Mouse (Mus musculus): ENCODE results near the gene Mpzl1.

The Mpzl1 gene

DNA sequence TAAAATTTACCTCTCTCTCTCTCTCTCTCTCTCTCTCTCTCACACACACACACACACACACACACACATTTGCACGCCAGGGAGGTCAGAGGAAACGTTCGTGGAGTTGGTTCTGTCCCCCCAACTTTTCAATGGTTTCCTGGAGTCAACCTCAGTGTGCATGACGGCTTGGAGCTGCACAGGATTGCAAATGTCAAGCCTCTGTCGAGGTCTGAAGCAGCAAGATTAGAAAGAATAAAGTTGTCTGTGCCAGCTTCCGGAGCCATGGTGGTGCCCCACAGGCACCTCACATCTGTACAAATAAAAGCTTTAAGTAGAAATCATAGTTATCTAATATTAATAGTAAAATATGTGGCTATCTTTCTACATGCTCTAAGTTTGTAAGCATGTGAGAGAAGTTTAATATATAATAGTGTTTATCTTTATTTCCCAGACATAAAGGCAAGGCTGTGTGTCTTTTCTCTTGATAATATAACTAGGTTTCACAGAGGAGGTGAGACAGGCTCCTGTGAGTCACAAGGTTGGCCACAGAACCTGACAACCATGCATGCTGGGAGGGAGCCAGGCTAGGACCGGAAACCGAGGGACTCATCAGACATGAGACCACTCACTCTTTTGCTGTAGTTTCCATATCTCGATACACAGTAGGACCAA lies 57.8 kb downstream of the Mpzl1 start:
- no peak for DNase-seq

DNA sequence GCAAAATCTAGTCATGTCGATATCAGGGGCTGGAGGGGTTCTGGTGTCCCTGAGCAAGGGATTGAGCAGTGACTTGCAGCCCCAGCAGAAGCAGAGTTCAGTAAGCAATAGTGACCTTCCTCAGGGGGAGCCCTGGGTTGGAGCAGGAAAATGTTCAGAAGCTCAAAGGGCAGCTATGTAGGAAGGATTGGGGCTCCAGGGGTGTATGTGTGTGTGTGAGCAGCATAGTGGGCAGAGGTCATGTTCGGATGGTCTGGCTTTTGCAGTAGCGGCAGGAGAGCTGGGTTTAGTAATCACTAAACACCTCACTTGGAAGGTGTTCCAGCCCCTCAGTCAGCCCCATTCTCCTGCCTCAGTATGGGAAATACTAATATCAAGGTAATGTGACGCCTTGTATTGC lies 58.3 kb downstream of the Mpzl1 start:
- DNase-seq: no peak

DNA sequence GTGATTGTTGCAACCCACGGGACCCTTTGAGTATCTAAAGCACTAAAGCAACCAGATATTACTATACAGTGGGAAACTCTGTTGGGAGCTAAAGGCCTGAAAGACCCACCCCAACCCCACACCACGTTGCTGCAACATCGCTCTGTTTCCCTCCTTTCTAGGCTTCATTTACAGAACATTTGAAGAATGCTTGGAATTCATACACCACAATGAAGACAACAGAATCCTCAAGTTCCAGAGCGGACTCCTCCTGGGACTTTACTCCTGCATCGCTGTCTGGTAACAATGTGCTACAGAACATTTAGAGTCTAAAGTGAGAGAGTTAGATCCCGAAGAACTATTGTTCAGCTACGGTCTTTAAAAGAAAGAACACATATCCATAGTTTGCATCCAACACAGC lies 66.9 kb downstream of the Mpzl1 start:
- DNase-seq: peak; percentile 43

DNA sequence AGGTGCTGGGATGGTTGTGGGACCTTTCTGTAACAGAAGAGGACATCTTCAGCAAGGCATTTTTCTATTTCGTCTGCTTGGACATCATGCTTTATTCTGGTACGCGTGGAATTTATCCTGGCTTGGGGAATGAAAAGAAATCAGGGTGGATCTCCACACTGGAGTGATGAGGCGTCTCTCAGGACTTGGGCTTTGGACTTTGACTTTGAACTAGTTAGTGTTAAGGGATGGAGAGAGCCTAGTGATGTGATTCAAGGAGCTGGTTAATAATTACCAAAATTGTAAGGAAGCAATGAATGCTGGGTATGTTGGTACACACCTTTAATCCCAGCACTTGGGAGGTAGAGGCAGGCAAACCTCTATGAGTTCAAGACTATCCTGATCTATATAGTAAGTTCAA lies 69.1 kb downstream of the Mpzl1 start:
- DNase-seq: no peak

DNA sequence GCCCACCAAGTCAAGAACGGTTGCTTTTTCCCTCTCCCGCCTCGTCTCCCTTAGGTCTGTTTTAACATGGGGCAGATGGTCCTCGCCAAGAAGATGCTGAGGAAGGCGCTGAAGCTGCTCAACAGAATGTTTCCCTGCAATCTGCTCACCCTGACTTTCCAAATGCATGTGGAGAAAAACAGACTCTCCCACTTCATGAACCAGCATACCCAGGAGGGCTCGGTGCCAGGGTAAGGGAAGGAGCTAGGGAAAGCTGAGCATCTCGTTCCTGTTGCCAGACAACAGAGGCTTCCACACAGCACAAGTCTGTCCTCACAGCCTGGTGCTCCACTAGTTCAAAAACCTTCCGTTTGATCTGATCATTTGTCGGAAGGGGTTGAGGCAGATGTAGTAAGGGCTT lies 75.3 kb downstream of the Mpzl1 start:
- DNase-seq: peak; percentile 51

DNA sequence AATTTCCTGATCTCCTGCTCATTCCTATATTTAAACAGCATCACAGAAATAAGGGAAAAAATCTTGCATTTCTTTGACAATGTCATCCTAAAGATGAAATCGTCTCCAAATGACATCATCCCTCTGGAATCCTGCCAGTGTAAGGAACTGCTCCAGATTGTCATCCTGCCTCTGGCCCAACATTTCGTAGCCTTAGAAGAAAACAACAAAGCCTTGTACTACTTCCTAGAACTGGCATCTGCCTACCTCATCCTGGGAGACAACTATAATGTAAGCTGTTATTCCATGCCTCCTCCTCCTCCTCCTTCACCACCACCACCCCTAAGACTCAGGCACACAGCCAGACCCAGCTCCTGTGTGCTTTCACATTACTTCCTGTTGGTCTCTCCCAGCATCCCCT lies 77.6 kb downstream of the Mpzl1 start:
- peak; percentile 70 for DNase-seq

Measured in heart, adult 11 months (tissue).